Mouse (Mus musculus) gastrocnemius, adult 18-20 months (tissue): Measurements from ENCODE around the gene Krtap3-1. TPM values are rescaled to one million over a fixed set of nuclear protein-coding genes. Genes with fewer than 3 reads are reported as not detected.

Experiments used
- DNase-seq: peaks from one replicate; pipeline ENCODE4 v3.0.0; 2021; ENCODE audit warnings: low spot score
- total RNA-seq, 2 experiments: library from RNA; stranded (reverse); gene quantifications; 2 replicates each; pipeline ENCODE4 v1.2.3; 2021

Gene Krtap3-1
- total RNA-seq, 2 experiments from 2014 or later = not detected

- no peak for DNase-seq
Observed at GRCm38 (mm10) chr11:99521288-99521860, 45.1 kb downstream of the Krtap3-1 start, which contains the start of gene Krt39. TSS of gene Krt39 (minus strand) at chr11:99521338.

Other genes starting within 250 kb of the Krtap3-1 start
- under 1 TPM in 1 of 2 experiments, not detected in 1; 0.18 TPM for gene Krt25, start 243.7 kb downstream of the Krtap3-1 start, total RNA-seq
- not detected for gene Krt26, start 228.7 kb downstream of the Krtap3-1 start, total RNA-seq
- not detected for gene Krt27, start 215.5 kb downstream of the Krtap3-1 start, total RNA-seq
- gene Krt28, start 191.7 kb downstream of the Krtap3-1 start, total RNA-seq = not detected
- gene Krt10, start 177.3 kb downstream of the Krtap3-1 start, total RNA-seq = 1 to 10 TPM; 2.6 to 3.1 TPM
- not detected for gene Krt12, start 144.4 kb downstream of the Krtap3-1 start, total RNA-seq
- under 1 TPM in 1 of 2 experiments, not detected in 1; 0.14 TPM for gene Krt20, start 128.5 kb downstream of the Krtap3-1 start, total RNA-seq
- not detected for gene Krt23, start 73.5 kb downstream of the Krtap3-1 start, total RNA-seq
- gene Krt39, start 45.3 kb downstream of the Krtap3-1 start, total RNA-seq = not detected
- gene Krt40, start 23.5 kb downstream of the Krtap3-1 start, total RNA-seq = not detected
- under 1 TPM in 1 of 2 experiments, not detected in 1; 0.32 TPM for gene Krtap3-3, start 15.8 kb downstream of the Krtap3-1 start, total RNA-seq
- gene Krtap3-2, start 9.8 kb downstream of the Krtap3-1 start, total RNA-seq = not detected
- gene Gm11939, start 7.2 kb downstream of the Krtap3-1 start, total RNA-seq = not detected
- gene Krtap1-5, start 14.4 kb upstream of the Krtap3-1 start, total RNA-seq = not detected
- gene Krtap1-4, start 17.0 kb upstream of the Krtap3-1 start, total RNA-seq = not detected
- not detected for gene Krtap1-3, start 24.7 kb upstream of the Krtap3-1 start, total RNA-seq
- gene Krtap9-3, start 31.5 kb upstream of the Krtap3-1 start, total RNA-seq = not detected
- gene Gm11938, start 36.7 kb upstream of the Krtap3-1 start, total RNA-seq = not detected
- gene Gm11937, start 43.6 kb upstream of the Krtap3-1 start, total RNA-seq = not detected
- gene Krtap2-4, start 48.2 kb upstream of the Krtap3-1 start, total RNA-seq = not detected
- gene Gm11562, start 53.8 kb upstream of the Krtap3-1 start, total RNA-seq = not detected
- not detected for gene Krtap4-1, start 61.6 kb upstream of the Krtap3-1 start, total RNA-seq
- gene Krtap4-2, start 68.5 kb upstream of the Krtap3-1 start, total RNA-seq = not detected
- not detected for gene Krtap4-7, start 77.5 kb upstream of the Krtap3-1 start, total RNA-seq
- gene Gm11555, start 83.6 kb upstream of the Krtap3-1 start, total RNA-seq = not detected
- not detected for gene Gm11563, start 92.3 kb upstream of the Krtap3-1 start, total RNA-seq
- gene Krtap4-6, start 99.3 kb upstream of the Krtap3-1 start, total RNA-seq = not detected
- gene Gm14190, start 124.1 kb upstream of the Krtap3-1 start, total RNA-seq = not detected
- gene Gm14180, start 167.7 kb upstream of the Krtap3-1 start, total RNA-seq = not detected
- gene Gm11595, start 206.3 kb upstream of the Krtap3-1 start, total RNA-seq = not detected
- not detected for gene Krtap4-8, start 214.1 kb upstream of the Krtap3-1 start, total RNA-seq
- not detected for gene Krtap4-9, start 218.6 kb upstream of the Krtap3-1 start, total RNA-seq
- gene Gm11596, start 226.8 kb upstream of the Krtap3-1 start, total RNA-seq = not detected
- not detected for gene Gm11569, start 232.3 kb upstream of the Krtap3-1 start, total RNA-seq
- not detected for gene Gm11554, start 237.8 kb upstream of the Krtap3-1 start, total RNA-seq
- not detected for gene Krtap4-13, start 243.3 kb upstream of the Krtap3-1 start, total RNA-seq
- gene Gm11564, start 249.0 kb upstream of the Krtap3-1 start, total RNA-seq = not detected